Mouse (Mus musculus) testis, adult 2 months (tissue): ENCODE measurements at regions not wholly inside any gene's neighbourhood (a gene's known extent, or its start where the extent isn't known, plus 50 kb on each side); places are given as distances from the start of the nearest gene placed in this dataset.

ENCODE experiments used
- CTCF ChIP-seq: fragments of 200-500 bp; IDR thresholded peaks from 2 replicates; pipeline ENCODE4 v1.5.1; 2012; ENCODE audit warnings: low read depth, mild to moderate bottlenecking, inconsistent platforms, low read length, moderate library complexity; ENCODE audit not compliant: control insufficient read depth, insufficient read depth, insufficient replicate concordance
- POLR2A ChIP-seq: fragments of 200-500 bp; IDR thresholded peaks from 2 replicates; pipeline ENCODE4 v1.6.1; 2012; ENCODE audit warnings: low read depth, mild to moderate bottlenecking, inconsistent platforms, low read length, moderate library complexity; ENCODE audit not compliant: control insufficient read depth

DNA sequence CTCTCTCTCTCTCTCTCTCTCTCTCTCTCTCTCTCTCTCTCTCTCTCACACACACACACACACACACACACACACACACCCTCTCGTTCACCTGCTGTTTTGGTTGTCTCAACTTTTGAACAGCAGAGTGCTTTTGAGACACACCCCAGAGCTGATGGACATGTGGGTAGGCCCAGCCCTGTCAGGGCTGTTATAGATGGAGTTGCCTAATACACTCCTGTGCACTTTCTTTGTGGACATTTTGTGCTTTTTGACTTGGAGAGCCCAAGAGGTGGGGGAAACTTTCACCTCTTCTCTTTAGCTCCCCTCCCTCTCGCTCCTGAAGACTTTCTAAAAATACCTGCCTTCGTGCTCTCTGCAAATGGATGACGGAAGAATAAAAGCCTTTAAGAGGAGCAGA lies 55.5 kb upstream of the Tox2 start:
- TF ChIP-seq CTCF = no peak
- TF ChIP-seq POLR2A = no peak
